Mouse (Mus musculus) Muller cell, postnatal 12 days (primary cell): ENCODE data around the gene Tbx2.

ENCODE experiments used
- DNase-seq: peaks from one replicate; pipeline ENCODE4 v3.0.0-alpha.2; 2015; ENCODE audit errors: inconsistent ontology term

Gene Tbx2

GRCm38 (mm10) chr11:85840031-85840802 lies 7.9 kb downstream of the Tbx2 start:
- peak; percentile 66 for DNase-seq

- DNase-seq: peak; percentile 50
Measured at GRCm38 (mm10) chr11:85840803-85841145, 8.4 kb downstream of the Tbx2 start.

GRCm38 (mm10) chr11:85841211-85841681 lies 8.9 kb downstream of the Tbx2 start:
- peak; percentile 78 for DNase-seq

- peak; percentile 85 for DNase-seq
Measured at GRCm38 (mm10) chr11:85841980-85842379, 9.6 kb downstream of the Tbx2 start.

GRCm38 (mm10) chr11:85842596-85843346 lies 10.4 kb downstream of the Tbx2 start:
- peak; percentile 65 for DNase-seq

- DNase-seq: peak; percentile 98
Measured at GRCm38 (mm10) chr11:85843347-85843692, 11.0 kb downstream of the Tbx2 start.

- DNase-seq: peak; percentile 95
Measured at GRCm38 (mm10) chr11:85844144-85844965, 12.0 kb downstream of the Tbx2 start.

- DNase-seq: no peak
Measured at GRCm38 (mm10) chr11:85844971-85845370, 12.6 kb downstream of the Tbx2 start.

GRCm38 (mm10) chr11:85845921-85846320 lies 13.6 kb downstream of the Tbx2 start:
- peak; percentile 76 for DNase-seq

- DNase-seq: peak; percentile 39
Measured at GRCm38 (mm10) chr11:85846509-85846908, 14.2 kb downstream of the Tbx2 start.

GRCm38 (mm10) chr11:85849037-85849436 lies 16.7 kb downstream of the Tbx2 start:
- DNase-seq: peak; percentile 82

- no peak for DNase-seq
Measured at GRCm38 (mm10) chr11:85850233-85850632, 17.9 kb downstream of the Tbx2 start, which contains the start of gene Gm11444. Gene Gm11444, minus strand, starts transcription at chr11:85850333.

- DNase-seq: no peak
Measured at GRCm38 (mm10) chr11:85850758-85851157, 18.4 kb downstream of the Tbx2 start.

- peak; percentile 85 for DNase-seq
Measured at GRCm38 (mm10) chr11:85857997-85858698, 25.8 kb downstream of the Tbx2 start.

GRCm38 (mm10) chr11:85864363-85864762 lies 32.0 kb downstream of the Tbx2 start:
- DNase-seq: no peak

GRCm38 (mm10) chr11:85876059-85876788 lies 43.9 kb downstream of the Tbx2 start:
- peak; percentile 53 for DNase-seq

- DNase-seq: no peak
Measured at GRCm38 (mm10) chr11:85884498-85884897, 52.1 kb downstream of the Tbx2 start.

- DNase-seq: no peak
Measured at GRCm38 (mm10) chr11:85885665-85886428, 53.5 kb downstream of the Tbx2 start, which contains the start of gene Tbx4. Gene Tbx4, plus strand, starts transcription at chr11:85886422.

- DNase-seq: no peak
Measured at GRCm38 (mm10) chr11:85886429-85886785, 54.1 kb downstream of the Tbx2 start.

GRCm38 (mm10) chr11:85887273-85887672 lies 54.9 kb downstream of the Tbx2 start:
- DNase-seq: no peak
